Mouse (Mus musculus) frontal cortex, adult 2 months (tissue): ENCODE data around the gene BC048679. TPM values are rescaled to one million over a fixed set of nuclear protein-coding genes. Genes with fewer than 3 reads are reported as not detected.

Experiments used
- DNase-seq, 2 experiments: peaks; one replicate each; pipeline ENCODE4 v3.0.0; 2022; ENCODE audit warnings: low spot score in 1 of 2; ENCODE audit errors: extremely low spot score in 1 of 2
- polyA plus RNA-seq: library from polyadenylated mRNA; depleted of rRNA; stranded (reverse); fragments of >200 nt; gene quantifications from 2 replicates; pipeline ENCODE4 v1.2.3, GENCODE M21; 2012; rRNA removed

Gene BC048679
- not detected in 2 replicates for polyA plus RNA-seq

GRCm38 (mm10) chr7:81498181-81498580 lies at the start of gene BC048679:
Gene BC048679, minus strand, starts transcription at chr7:81498281.
- no peak for DNase-seq

- no peak for DNase-seq
Measured at GRCm38 (mm10) chr7:81542934-81543333, 44.9 kb upstream of the BC048679 start.

DNA sequence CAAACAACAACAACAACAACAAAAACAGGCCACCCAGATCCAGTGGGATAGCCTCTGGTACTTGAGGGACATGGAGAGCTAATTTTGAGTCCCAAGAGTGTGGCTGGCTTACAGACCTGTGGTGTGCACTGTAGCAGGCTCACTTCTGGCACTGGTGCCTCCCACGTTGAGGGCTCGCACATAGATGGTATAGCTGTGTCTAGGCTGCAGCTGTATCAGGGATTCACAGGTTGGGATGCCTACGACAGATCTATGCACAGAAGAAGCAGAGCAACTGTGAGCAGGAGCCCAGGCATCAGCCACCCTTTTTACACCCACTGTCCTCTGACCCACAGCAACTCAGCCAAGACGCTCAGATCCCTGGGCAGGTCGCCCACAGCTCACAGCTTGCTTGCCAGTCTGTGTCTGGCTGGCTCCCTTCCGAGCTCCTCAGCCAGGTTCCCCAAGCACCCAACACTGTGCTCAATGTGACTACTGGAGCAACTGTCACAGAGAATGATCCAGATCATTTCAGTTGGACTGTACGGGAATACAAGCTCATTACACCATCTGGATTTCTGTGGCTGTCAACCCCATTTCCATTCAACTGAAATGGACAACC lies 43.9 kb upstream of the BC048679 start:
- peak; percentile 47 to 78 for DNase-seq

DNA sequence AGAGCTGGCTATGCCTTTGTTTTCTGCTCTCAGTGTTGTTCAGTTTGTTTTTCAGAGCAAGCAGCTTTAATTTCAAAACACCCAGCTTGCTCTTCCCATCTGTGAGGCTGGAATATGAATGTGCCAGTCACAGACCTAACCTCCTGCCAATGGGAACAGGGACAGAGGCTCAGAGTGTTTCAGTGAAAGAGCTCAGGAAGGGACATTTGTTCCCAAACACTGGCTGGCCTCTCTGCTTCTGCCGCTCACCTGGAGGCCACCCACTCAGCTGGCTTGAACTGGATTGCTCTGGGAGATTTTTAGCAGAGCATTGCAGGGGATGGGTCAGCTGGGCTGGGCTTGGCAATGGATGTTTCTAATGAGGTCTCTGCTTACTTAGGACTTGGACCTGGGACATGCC lies 42.9 kb upstream of the BC048679 start:
- no peak for DNase-seq

DNA sequence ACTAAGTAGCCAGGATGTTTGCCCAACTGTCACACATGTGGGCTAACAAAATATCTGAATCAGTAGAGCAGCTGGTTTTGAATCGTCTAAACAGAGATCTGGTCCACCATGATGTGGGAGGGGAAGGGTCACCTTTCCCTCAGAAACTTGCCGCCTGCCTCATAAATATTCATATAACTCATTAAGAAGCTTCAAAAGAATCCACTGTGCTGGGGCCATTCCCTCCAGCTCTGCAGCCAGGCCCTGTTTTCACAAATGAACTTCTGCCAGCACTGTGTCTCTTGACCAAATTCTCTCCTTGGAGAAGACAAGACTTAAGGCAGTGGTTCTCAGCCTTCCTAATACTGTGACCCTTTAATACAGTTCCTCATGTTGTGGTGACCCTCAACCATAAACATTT lies 41.5 kb upstream of the BC048679 start:
- DNase-seq = no peak

DNA sequence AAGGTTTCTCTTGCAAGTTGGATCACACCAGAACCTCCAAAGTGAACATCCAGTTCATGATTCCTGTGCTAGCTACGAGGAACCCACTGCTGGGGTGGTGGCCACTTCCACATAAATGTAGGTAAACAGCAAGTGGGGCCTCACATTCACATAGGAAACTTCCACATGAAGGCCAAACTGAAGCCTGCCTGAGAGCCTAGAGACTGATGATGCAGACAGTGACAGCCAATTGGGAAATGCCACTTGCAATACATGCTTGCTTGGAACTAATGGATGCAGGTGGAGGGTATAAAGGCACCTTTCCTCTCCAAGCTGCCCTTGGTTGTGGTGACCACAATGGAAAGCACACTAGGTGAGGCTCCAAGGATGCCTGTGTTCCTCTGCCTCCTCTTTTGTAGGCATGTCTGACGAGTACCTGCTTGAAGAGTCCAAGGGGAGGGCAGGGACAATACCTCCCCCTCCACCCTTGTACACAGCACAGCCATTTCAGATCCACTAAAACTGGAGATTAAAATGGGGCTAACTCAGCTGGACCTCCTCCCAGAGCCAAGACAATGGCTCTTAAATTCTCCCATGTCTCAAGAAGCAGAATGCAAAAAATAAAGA lies 40.1 kb upstream of the BC048679 start:
- DNase-seq = peak in 1 of 2 experiments; percentile 61

DNA sequence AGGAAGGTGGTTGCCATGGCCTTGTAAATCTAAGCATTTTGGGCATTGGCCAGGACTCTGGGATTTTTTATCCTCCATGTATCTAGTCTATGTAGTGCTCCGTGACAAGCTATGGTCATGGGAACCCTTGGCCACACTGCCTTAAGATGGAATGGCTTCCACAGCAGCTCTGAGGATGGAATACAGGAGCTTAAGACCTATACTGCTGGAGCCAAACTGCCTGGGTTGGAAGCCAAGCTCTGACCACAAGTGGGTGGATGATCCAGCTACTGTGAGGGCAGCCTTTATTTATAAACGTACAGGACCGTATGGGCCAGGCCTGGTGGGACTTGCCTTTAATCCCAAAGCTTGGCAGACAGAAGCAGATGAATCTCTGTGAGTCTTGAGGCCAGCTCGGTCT lies 38.4 kb upstream of the BC048679 start:
- DNase-seq = no peak

DNA sequence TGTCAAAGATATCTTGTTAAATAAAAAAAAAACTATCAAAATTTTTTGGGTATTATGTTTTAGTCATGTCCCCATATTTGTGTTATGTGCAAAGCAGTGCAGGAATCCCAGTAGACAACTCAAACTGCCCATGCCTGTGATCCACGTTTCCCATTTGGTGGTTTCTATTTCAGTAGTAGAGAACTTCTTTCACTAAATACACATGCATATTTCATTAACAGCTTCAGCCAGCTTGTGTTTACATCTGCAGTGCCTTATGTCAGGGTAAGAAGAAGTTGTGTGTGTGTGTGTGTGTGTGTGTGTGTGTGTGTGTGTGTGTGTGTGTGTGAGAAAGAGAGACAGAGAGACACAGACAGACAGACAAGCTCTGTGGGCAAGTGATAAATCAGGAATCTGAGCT lies 33.4 kb upstream of the BC048679 start:
- DNase-seq = no peak

GRCm38 (mm10) chr7:81528918-81529317 lies 30.8 kb upstream of the BC048679 start:
- no peak for DNase-seq

DNA sequence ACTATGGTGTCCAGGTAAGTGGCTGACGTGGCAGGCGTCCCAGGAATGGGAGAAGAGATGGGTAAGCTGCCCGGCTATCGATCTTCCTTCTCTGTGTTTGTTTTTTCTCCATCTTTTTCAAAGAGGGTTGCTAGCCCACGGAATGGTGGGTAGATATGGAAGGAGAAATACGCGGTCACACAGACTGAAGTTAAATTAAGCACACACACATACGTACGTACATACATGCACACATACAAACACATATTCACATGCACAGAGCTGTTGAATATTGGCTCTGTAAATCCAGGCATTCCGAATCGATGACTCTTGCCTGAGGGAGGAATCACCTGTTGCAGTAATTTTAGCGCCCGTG lies 25.6 kb upstream of the BC048679 start:
- no peak for DNase-seq

GRCm38 (mm10) chr7:81523008-81523662 lies 25.1 kb upstream of the BC048679 start:
- peak; percentile 82 to 93 for DNase-seq

- DNase-seq = peak; percentile 33 to 71
Measured at GRCm38 (mm10) chr7:81516154-81517030, 18.3 kb upstream of the BC048679 start.

DNA sequence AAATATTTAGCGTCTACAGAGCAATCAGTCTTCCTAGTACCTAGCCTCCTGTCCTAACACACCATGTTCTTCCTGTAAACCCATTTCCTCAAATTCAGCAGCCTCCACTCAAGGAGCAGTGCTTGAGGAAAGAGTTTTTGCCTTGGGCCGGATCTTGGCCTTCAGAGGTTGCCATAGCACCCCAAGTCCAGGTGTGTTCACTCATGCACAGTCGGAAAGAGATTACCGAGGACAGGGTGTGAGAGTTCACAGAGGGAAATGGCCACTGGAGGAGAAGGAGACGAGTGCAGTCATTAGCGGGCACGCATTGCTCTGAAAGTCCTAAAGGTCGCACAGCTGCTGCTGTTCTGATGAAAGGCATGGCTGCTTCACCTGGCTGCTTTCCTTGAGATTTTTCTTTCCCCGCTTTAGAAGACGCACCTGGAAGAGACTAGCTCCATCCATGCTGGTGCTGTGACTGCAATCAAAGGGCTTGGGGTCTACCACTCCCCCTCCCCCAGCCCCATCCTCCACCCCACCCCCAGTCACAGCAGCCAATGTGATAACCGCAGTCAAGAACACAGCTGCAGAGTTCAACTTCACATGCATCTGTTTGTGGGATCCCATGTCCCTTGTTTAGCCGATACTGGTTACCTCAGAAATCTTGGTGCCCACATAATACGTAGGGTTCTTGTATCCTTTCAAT lies 17.0 kb upstream of the BC048679 start:
- DNase-seq = no peak

- DNase-seq = no peak
Measured at GRCm38 (mm10) chr7:81501050-81501449, 3.0 kb upstream of the BC048679 start.

- no peak for DNase-seq
Measured at GRCm38 (mm10) chr7:81497171-81497570, 910 bp downstream of the BC048679 start.

DNA sequence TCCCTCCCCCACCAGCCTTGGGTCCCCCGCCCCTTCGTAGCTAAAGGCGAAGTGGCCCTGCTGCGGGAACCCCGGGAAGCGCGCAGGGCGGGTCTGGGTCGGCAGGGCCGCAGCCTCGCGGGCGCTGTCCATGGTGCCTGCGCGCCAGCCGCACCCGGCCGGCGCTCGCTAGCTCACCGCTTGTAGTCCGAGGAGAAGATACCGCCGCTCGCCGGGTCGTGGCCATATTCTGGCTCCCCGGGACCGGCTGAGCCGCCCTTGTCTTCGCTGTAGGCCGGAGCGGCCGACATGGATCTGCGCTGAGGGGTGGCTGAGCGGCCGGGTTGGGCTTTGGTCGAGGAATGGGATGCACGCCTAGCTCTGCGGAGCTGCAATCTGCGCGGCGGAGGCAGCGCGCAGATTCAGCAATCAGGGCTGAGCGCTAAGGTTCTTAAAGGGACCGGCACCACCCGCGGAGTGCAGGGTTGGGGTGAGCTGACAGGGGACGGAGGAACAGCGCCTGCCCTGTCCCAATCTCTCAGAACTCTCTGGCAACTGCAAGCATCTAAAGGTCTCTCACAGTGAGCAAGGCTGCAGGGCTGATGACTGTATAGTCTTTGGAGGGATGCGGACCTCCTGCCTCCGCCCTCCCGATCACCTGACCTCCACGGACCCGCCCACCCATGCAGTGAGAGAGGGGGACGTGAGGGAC lies 4.6 kb downstream of the BC048679 start, which contains the start of gene Ap3b2:
TSS of gene Ap3b2 (minus strand) at position 595 of the 691 bp plus-strand sequence.
- peak; percentile 44 to 73 for DNase-seq

DNA sequence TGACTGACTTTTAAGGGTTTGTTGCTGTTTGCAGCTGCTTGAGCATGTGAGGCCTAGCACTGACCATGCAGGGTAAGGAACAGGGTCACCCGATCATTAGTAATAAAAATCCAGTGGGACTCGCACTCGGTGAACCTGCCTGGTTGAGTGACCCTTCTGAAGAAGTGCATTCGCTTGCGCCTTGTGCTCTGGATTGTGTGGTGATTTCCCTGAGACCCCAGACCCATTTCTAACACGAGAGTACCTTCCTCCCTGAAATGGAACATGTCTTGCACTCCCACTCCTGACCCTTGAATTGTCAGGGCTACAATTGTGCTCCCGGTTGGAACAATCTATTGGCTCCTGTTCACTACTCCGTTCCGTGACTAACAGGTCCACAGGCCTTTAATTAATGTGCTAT lies 5.5 kb downstream of the BC048679 start:
- no peak for DNase-seq

DNA sequence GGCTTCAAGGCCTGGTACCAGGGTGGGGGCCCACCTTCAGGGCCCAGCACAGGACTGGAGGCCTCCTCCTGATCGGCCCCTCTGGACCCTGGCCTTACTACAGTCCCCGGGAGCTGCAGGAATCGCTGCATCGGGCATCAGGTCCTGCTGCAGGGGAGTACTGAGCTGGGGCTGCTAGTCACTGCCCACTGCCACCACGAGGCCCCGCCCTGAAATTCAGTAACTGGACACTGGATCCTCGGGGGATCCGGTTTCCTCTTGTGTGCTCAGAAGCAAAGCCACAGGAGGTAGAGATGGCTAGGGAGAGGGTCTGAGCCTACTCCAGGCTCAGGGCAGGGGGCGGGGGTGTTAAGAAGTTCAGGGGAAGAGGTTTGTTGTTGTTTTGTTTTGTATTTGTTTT lies 8.4 kb downstream of the BC048679 start:
- no peak for DNase-seq

DNA sequence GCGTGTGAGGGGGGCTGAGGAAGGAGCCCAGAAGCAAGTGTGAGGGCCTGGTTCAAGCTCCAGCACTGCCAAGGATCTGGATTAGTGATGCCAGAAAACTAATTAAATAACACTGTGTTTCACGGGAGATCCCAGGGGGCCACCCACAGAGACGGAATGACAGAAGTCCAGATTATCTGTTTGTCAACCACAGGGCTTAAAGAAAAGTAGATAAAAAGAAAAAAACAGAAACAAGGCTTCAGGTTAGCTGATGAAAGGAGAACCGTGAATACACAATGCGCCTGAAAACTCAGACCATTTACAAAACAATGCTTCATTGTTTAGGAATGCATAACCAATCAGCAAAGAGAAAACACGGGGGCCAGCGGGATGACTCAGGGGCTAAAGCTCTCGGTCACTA lies 17.3 kb downstream of the BC048679 start:
- DNase-seq = no peak

DNA sequence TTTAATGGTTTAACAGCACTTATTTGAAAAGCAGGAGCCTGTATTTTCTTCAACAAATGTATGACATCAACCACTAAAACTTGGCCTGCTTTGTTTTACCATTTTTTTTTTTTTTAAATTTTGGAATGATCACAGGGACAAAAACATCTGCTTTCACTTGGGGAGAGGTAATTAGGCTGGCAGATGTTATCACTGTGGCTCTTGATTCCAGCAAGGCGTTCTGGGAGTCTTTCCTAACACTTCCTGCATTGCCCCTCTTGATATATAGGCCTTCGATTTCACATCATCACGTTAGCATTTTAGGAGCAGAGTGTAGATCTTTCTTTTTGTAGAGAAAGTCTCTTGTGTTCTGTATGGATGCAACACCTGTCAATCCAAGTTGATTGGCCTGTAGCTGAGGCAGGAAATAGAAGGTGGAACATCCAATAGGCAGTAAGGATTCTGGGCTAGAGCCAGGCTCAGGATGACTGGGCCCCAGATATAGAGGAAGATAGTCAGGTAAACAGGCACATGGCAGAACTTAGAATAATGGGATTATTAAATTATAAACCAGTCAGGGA lies 18.5 kb downstream of the BC048679 start:
- no peak for DNase-seq
